Comparison of ENCODE assay signal across 9 mouse cellular contexts in the genomic region with DNA sequence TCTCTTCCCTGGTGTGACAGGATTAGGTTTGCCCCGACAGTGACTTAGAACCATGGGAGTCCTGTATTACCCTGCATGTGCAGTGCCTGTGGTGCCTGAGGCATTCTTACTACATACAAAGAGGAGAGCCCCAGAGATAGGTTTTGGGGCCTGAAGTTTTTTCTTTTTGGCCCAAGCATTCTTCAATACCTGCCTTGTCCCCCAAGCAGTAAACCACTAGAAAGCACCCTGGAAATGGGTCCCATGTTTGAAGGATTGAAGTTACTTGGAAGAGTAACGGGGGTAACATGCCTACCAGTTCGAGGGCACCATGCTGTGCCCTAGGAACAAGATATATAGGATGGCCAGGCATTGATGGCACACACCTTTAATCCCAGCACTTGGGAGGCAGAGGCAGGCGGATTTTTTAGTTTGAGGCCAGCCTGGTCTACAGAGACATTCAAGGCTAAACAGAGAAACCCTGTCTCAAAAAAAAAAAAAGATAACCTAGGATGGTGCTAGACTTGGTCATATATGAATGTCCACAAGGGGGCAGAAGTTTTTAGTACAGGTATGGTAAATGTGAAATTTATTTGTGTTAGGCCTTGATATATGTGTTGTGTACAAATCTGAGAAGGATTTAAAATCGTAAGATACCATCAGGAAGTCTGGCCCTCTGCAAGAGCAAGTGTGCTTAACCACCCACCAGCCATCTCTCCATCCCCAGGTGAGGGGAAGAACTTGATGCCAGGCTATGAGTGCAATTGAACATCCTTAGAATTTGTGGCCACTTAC. TPM values are rescaled to one million over a fixed set of nuclear protein-coding genes. Genes with fewer than 3 reads are reported as not detected.
DNase-seq lines count a peak whose midpoint lies in the region; ATAC-seq and TF ChIP-seq lines count a peak whose summit lies in the region.
"Had no signal": no experiment of that assay in that cellular context is flagged by ENCODE, and none has a peak within 500 bp of the region (broad histone marks: within the 10 kb centered on the region; RNA-seq: fewer than 3 reads in every experiment).

No protein-coding gene starts in this region.

- H3K9ac ChIP-seq in hindbrain, postnatal 0 days (replicated peaks; ENCODE audit: low read length): no peak overlapping the region
- H3K9ac ChIP-seq in hindbrain, embryonic 16.5 days (ENCODE audit: low read depth, low read length): no peak overlapping the region
- H3K9ac ChIP-seq in limb, embryonic 14.5 days (ENCODE audit: low read depth, low read length, severe bottlenecking): no peak overlapping the region

- H3K36me3 ChIP-seq in hindbrain, postnatal 0 days (ENCODE audit: insufficient read depth, low read length): peaks cover 18% of the 10 kb centered on the region; the same call in 1 of the 2 replicates
- H3K36me3 ChIP-seq in hindbrain, embryonic 16.5 days (ENCODE audit: control insufficient read depth, insufficient read depth, low read length): peaks cover 18% of the 10 kb centered on the region
- H3K36me3 ChIP-seq in limb, embryonic 14.5 days (ENCODE audit: control insufficient read depth, insufficient read depth, low read length): peaks cover 31% of the 10 kb centered on the region

- no peak overlapping the region for H3K4me2 ChIP-seq in hindbrain, postnatal 0 days (ENCODE audit: low read depth, low read length)
- H3K4me2 ChIP-seq in hindbrain, embryonic 16.5 days (ENCODE audit: low read length): no peak overlapping the region
- no peak overlapping the region for H3K4me2 ChIP-seq in limb, embryonic 14.5 days (replicated peaks; ENCODE audit: low read depth, low read length, severe bottlenecking)

- peak; percentile 81 for DNase-seq in hindbrain, postnatal 0 days (ENCODE audit: low spot score)
- DNase-seq in A20 (ENCODE audit: low read depth, low spot score) (peak; percentile 77), R1 (ENCODE audit: low read depth, low spot score) (peak; percentile 78)
- DNase-seq in limb, embryonic 14.5 days (ENCODE audit: low spot score): peak; percentile 80
- no peak for DNase-seq in urinary bladder, adult 2 months (ENCODE audit: low spot score)
- DNase-seq in frontal cortex, postnatal 36 days (ENCODE audit: low spot score in 2 of 2): no peak
- DNase-seq in kidney, adult 18-20 months: no peak

- no peak for ATAC-seq in hindbrain, postnatal 0 days
- no peak for ATAC-seq in hindbrain, embryonic 16.5 days
- ATAC-seq in limb, embryonic 14.5 days (ENCODE audit: low FRiP score, low read depth): 0 out of 2 replicates have a peak, but pooled peaks have one; percentile 9

- H3K4me1 ChIP-seq in hindbrain, postnatal 0 days (ENCODE audit: insufficient read depth, low read length): peaks cover 7% of the 10 kb centered on the region
- H3K4me1 ChIP-seq in hindbrain, embryonic 16.5 days (ENCODE audit: control insufficient read depth, insufficient read depth, low read depth, low read length): peaks cover 17% of the 10 kb centered on the region
- H3K4me1 ChIP-seq in limb, embryonic 14.5 days (ENCODE audit: control insufficient read depth, insufficient read depth, low read length): peaks cover 12% of the 10 kb centered on the region; the same call in 1 of the 2 replicates

- TF ChIP-seq POLR2A in limb, embryonic 14.5 days (IDR thresholded peaks at IDR 0.05; ENCODE audit: borderline replicate concordance, extremely low read depth, insufficient read depth, insufficient read length): no peak

- no peaks in the 10 kb centered on the region for H3K9me3 ChIP-seq in hindbrain, postnatal 0 days (ENCODE audit: low read length)
- no peaks in the 10 kb centered on the region for H3K9me3 ChIP-seq in hindbrain, embryonic 16.5 days (ENCODE audit: control insufficient read depth, low read length)
- H3K9me3 ChIP-seq in limb, embryonic 14.5 days (ENCODE audit: control insufficient read depth, low read length): no peaks in the 10 kb centered on the region
- H3K9me3 ChIP-seq: megakaryocyte, embryonic 14.5 days had no signal

- WGBS in hindbrain, postnatal 0 days: 66% methylated on average over 5 of the region's 5 CpGs
- 74% methylated on average over 5 of the region's 5 CpGs for WGBS in hindbrain, embryonic 16.5 days
- 67% methylated on average over 5 of the region's 5 CpGs for WGBS in limb, embryonic 14.5 days

- peak; percentile 73 for TF ChIP-seq CTCF in hindbrain, postnatal 0 days (IDR thresholded peaks at IDR 0.05; ENCODE audit: low read depth)

- H3K27ac ChIP-seq in hindbrain, postnatal 0 days: no peak overlapping the region
- H3K27ac ChIP-seq in hindbrain, embryonic 16.5 days (ENCODE audit: low read depth, low read length): no peak overlapping the region
- no peak overlapping the region for H3K27ac ChIP-seq in limb, embryonic 14.5 days (replicated peaks; ENCODE audit: low read depth, low read length)

- H3K27me3 ChIP-seq in hindbrain, postnatal 0 days (ENCODE audit: insufficient read depth, low read length): no peaks in the 10 kb centered on the region
- H3K27me3 ChIP-seq in hindbrain, embryonic 16.5 days (replicated peaks; ENCODE audit: control insufficient read depth, insufficient read depth, low read length): no peaks in the 10 kb centered on the region
- no peaks in the 10 kb centered on the region for H3K27me3 ChIP-seq in limb, embryonic 14.5 days (ENCODE audit: control insufficient read depth, insufficient read depth, low read length)

- H3K4me3 ChIP-seq in hindbrain, postnatal 0 days (ENCODE audit: low read length): no peak overlapping the region
- H3K4me3 ChIP-seq in hindbrain, embryonic 16.5 days (ENCODE audit: low read length): no peak overlapping the region
- no peak overlapping the region for H3K4me3 ChIP-seq in limb, embryonic 14.5 days (replicated peaks; ENCODE audit: low read length)
- H3K4me3 ChIP-seq: megakaryocyte, embryonic 14.5 days had no signal

RNA-seq across cellular contexts. Expression of gene Rpl13, which starts 3.6 kb away (rescaled TPM):
- total RNA-seq in hindbrain, postnatal 0 days (2014; rRNA removed): 2,723 and 2,758 TPM in 2 replicates
- 808 and 861 TPM in 2 replicates for polyA plus RNA-seq in hindbrain, postnatal 0 days (2015; fragmentation: Nextera tagmentation; extraction: Ambion mirVana)
- polyA plus RNA-seq in hindbrain, embryonic 16.5 days (2015; fragmentation: Nextera tagmentation; extraction: Ambion mirVana): 588 and 678 TPM in 2 replicates
- polyA plus RNA-seq in limb, embryonic 14.5 days (2012; rRNA removed): 2,823 and 3,226 TPM in 2 replicates
- 1,836 and 1,953 TPM in 2 replicates for polyA plus RNA-seq in limb, embryonic 14.5 days (2014; fragmentation: Nextera tagmentation; extraction: Ambion mirVana)
- polyA plus RNA-seq in urinary bladder, adult 2 months (2012; rRNA removed): 2,261 and 2,538 TPM in 2 replicates

RNA-seq across cellular contexts. Expression of gene Cpne7, which starts 11.4 kb away (rescaled TPM):
- 16.5 and 21.2 TPM in 2 replicates for total RNA-seq in hindbrain, postnatal 0 days (2014; rRNA removed)
- polyA plus RNA-seq in hindbrain, postnatal 0 days (2015; fragmentation: Nextera tagmentation; extraction: Ambion mirVana): 11.9 and 13.4 TPM in 2 replicates
- 5.9 and 8.6 TPM in 2 replicates for polyA plus RNA-seq in hindbrain, embryonic 16.5 days (2015; fragmentation: Nextera tagmentation; extraction: Ambion mirVana)
- 2.6 and 3.0 TPM in 2 replicates for polyA plus RNA-seq in limb, embryonic 14.5 days (2012; rRNA removed)
- 0.50 and 0.86 TPM in 2 replicates for polyA plus RNA-seq in limb, embryonic 14.5 days (2014; fragmentation: Nextera tagmentation; extraction: Ambion mirVana)
- 4.7 and 4.9 TPM in 2 replicates for polyA plus RNA-seq in urinary bladder, adult 2 months (2012; rRNA removed)

RNA-seq across cellular contexts. Expression of gene Spg7, which starts 43.0 kb away (rescaled TPM):
- 45.1 and 52.7 TPM in 2 replicates for total RNA-seq in hindbrain, postnatal 0 days (2014; rRNA removed)
- polyA plus RNA-seq in hindbrain, postnatal 0 days (2015; fragmentation: Nextera tagmentation; extraction: Ambion mirVana): 49.7 and 51.6 TPM in 2 replicates
- polyA plus RNA-seq in hindbrain, embryonic 16.5 days (2015; fragmentation: Nextera tagmentation; extraction: Ambion mirVana): 44.6 and 46.5 TPM in 2 replicates
- 88.7 and 90.0 TPM in 2 replicates for polyA plus RNA-seq in limb, embryonic 14.5 days (2012; rRNA removed)
- 34.8 and 37.5 TPM in 2 replicates for polyA plus RNA-seq in limb, embryonic 14.5 days (2014; fragmentation: Nextera tagmentation; extraction: Ambion mirVana)
- polyA plus RNA-seq in urinary bladder, adult 2 months (2012; rRNA removed): 56.0 and 63.5 TPM in 2 replicates

RNA-seq across cellular contexts. Expression of gene Sult5a1, which starts 52.4 kb away (rescaled TPM):
- 2.9 and 3.7 TPM in 2 replicates for total RNA-seq in hindbrain, postnatal 0 days (2014; rRNA removed)
- 2.7 and 2.9 TPM in 2 replicates for polyA plus RNA-seq in hindbrain, postnatal 0 days (2015; fragmentation: Nextera tagmentation; extraction: Ambion mirVana)
- polyA plus RNA-seq in hindbrain, embryonic 16.5 days (2015; fragmentation: Nextera tagmentation; extraction: Ambion mirVana): 1.8 and 2.5 TPM in 2 replicates
- 43.7 and 50.4 TPM in 2 replicates for polyA plus RNA-seq in limb, embryonic 14.5 days (2012; rRNA removed)
- polyA plus RNA-seq in limb, embryonic 14.5 days (2014; fragmentation: Nextera tagmentation; extraction: Ambion mirVana): 31.7 and 33.2 TPM in 2 replicates
- 8.9 and 10.6 TPM in 2 replicates for polyA plus RNA-seq in urinary bladder, adult 2 months (2012; rRNA removed)

Comparison
In these comparisons a context has a peak if more than half of its experiments do, and no peak if none do; other contexts are left out.
1. DNase-seq: peak in hindbrain, postnatal 0 days (single experiment), A20 (single experiment), R1 (single experiment) and limb, embryonic 14.5 days (single experiment); none in urinary bladder, adult 2 months (single experiment), frontal cortex, postnatal 36 days (0 of 2) and kidney, adult 18-20 months (single experiment).